Mouse (Mus musculus): Measurements from ENCODE around the gene Kat6b.
A peak's percentile ranks its signal among the peaks of the same experiment; 100 is the strongest.
"Not testable (repeated sequence)": the region's sequence is repeated elsewhere in the genome, so short reads cannot be mapped to it uniquely, and the experiment has no call there.

The Kat6b gene

DNA sequence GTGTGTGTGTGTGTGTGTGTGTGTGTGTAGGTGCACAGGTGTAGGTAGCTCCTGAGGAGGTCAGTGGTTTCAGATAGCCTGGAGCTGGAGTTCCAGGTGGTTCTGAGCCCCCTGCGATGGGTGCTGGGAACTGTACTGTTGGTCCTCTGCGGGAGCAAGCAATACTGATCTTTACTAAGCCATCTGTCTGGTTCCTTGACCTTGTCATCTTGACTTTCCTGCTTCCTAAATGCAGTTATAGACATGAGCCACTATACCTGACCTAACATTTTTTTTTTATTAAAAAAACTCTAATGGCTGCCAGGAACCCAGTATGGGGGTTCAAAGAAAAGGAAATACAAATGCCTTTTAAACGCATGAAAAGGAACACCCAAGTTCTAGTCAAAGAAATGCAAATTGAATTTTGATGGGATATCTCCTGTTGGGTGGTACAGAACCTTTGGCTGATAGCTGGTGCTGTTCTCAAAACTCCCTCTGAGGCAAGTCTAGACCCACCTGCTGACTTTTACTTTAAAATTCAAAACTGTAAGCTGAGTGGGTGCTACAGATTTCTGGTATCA, 4.8 kb downstream of the Kat6b start:
- DNase-seq = no peak

DNA sequence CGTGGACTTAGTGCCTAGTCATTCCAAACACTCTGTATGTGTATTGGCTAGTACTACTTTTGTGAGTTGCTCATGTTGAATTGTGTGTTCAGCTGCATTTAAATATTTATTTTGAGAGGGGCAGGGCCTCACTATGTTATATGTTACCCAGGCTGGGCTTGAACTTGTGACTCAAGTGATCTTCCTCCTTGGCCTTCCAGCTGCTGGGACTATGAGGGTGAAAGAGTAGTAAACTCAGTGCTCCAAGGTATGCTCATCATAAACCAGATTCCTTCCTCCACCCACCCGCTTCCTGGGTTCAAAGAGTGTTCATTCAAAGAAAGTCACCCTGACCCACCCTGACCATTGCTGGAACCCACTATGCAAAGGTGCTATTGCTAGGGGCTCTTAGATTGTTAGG, 5.9 kb downstream of the Kat6b start:
- not testable (repeated sequence) for DNase-seq

DNA sequence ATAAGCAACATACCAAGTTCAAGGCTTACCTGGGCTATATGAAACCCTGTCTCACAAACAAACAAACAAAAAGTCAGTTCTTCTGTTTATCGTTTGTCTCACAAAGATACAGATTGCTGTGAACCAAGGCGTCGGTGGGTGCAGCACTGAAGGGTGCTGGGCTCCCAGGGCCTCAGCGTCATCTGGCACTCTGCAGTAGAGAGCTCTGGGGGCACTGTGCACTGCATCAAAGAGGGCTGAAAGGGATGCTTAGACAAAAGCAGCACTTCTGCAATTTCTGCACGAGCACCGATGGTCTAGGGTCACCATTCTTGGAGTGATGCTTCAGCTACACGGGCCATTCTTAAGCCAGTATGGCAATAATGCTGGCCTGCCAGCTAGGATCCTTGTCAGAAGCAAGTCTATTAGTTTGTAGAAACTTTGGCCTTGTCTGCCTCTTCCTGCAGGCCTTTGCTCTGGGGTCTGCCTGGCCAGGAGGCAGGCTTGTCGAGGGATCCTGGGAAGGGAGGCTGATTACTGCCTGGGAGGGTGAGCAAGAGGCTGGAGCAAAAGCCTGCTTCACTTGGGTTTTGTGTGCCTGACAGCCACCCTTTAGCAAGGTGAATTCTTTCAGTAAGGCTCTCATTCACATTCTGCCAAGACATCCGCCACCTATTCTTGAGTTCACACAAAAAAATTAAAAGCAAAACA, 7.3 kb downstream of the Kat6b start:
- not testable (repeated sequence) for DNase-seq

DNA sequence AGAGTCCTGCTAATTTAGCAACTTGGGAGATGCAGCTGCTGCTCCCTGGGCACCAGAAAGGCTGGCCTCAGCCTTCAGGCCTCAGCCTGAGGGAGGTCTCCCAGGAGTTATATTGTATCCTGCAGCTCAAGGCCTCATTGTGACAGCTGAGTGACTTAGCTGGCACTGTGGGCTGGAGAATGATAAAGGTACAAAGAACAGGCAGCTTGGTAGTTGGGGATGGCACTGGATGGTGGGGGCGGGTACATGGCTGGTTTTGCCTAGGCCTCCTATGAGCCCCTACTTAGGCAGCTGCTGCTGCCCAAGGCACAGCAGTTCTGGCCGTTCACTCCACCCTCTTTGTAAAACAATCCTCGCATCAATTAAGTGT, 7.9 kb downstream of the Kat6b start:
- DNase-seq = no peak

DNA sequence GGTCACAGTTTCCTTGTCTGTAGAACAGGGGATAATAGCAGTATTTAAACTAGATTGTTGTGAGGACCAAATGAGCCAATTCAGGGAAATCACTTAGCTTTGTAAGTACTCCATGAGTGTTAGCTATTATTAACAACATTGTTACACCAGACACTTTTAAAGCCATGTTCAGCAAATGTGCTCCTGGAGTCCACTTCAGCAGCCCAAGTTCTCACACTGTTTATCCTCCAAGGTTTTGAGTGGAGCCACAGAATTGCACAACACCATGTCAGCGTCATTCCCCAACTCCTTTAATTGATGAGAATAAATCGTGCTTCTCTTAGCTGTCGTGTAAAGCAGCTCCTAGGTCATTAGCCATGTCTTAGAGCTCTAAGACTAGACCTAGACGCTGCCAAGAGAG, 8.9 kb downstream of the Kat6b start:
- DNase-seq = peak; percentile 41 to 47

DNA sequence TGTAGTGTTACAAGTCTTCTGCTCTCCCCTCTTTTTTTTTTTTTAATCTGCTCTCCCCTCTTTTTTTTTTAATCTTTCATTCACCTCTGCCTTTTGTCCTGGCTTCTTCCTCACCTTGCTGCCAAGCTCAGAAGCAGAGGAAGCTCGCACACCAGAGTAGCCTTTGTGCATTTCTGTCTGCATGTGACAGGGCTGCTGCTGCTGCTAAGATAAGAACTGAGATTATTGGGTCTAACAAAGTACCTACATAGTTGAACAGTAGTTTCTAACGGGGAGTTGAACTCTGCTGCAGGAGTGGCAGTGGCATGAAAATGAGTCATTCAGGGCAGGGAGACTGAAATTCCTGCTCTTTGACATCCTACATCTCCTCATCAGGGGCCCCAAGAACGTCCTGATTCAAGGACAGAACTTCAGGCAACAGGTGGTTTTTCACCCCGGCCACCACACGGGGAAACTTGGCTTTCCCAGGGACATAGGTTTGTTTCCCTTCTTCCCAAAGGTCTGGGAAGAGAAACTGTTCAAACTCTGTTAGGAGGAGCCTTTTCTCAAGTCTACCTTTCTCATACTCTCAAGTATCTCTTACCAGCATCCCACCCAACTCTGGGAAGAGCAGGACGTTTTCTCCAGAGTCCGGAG, 17.2 kb downstream of the Kat6b start:
- DNase-seq = no peak

DNA sequence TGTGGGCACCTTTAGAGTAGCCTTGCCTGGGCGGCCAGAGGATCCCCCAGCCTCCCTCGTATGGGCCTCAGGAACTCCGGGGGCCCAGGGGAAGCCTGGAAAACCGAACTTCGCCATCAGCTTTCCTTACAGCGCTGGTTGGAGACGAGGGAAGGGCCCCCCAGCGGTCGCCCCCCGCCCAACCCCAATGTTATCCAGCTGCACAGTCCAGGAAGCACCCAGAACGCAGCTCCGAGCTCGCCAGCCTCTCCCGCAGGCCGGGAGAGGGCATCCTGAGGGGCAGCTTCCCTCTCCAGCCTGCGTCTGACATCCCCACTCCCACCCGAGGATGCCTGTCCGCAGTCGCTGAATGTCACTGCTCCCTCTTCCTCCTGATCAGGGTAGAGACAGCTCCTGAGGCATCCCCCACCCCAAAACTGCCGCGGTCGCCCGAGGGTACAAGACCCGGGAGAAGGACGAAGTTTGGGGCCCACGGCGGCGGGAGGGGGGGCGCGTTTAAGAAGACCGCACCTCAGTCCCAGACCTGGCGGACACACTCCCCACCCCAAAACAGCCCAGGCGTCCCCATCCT, 17.9 kb downstream of the Kat6b start:
- peak; percentile 52 to 64 for DNase-seq

DNA sequence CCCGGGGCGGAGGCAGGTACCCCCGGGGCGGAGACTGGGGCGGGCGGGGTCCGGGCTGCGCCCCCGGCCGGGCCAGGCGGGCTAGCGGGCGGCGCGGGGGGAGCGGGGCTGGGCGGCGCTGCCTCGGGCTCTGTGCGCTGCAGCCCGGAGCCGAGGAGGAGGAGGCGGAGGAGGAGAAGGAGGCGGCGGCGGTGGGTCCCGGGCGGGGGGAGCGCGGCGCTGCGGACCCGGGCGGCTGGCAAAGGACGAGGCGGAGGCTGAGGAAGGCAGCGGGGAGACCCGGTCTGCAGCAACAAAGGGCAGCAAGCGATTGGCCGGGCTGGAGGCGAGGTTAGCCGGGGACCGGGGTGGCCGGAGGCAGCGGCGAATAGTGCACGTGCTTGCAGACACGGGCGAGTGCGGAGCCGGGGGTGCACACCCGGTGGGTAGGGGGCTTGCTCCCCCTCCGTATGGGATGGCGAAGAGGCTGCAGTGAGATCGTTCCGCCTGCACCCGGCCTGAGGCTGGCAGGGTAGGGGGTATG, 18.5 kb downstream of the Kat6b start:
- DNase-seq = peak; percentile 79 to 85

DNA sequence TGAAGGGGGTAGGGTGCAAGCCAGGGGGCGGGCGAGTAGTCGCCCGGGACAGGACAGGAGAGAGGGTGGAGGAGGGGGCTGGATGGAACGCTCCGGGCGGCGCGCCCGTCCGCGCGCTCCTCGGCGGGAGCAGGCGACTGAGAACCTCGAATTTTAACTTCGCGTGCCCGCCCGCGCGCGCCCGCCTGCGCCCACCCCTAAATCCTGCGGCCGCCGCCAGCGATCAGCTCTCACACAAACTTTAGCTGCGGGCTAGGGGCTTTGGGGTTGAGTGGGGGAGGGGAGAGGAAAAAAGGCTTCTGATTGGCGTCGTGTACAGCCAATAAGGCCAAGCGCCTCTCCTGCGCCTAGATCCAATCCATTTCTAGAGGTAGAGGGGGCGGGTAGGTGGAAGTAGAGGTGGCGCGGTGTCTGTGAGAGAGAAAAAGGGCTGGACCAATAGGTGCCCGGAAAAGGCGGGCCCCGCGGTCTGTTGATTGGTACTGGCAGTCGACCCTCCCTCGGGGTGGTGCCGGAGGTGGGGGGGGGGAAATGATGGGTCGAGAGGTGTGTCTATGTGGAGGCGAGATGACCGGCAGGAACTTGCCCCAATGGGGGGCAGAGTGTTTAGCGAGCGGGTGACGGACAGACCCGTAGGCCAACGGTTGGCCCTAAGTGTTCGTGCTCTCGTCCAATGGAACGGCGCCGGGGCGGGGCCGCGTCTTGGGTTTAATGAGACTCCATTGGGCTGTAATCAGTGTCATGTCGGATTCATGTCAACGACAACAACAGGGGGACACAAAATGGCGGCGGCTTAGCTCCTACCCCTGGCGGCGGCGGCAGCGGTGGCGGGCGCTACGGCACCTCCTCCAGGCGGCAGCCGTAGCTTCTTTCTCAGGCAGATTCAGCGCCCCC, 19.2 kb downstream of the Kat6b start:
- peak; percentile 100 for DNase-seq

DNA sequence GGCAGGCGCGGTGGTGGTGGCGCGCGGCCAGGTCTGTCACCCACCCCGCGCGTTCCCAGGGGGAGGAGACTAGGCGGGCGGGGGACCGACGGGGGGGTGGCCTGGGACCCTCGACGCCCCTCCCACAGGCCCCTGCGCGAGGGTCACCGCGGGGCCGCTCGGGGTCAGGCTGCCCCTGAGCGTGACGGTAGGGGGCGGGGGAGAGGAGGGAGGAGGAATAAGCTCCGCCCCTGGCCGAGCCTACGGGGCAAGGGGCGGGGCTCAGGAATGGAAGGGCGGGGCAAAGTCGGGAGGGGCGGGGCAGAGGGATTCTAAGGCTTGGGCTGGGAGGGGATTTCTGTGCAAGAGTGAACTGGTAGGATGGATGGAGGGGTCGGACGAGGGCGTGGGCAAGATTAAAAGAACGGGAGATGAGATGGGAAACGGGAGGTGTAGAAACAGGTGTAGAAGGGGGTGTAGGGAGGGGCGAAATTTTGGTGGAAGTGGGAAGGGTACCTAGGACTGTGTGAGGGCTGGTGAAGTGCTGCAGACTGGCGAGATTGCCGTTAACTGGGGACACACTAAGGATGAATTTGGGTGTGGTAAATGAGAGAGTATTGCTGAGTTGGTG, 19.9 kb downstream of the Kat6b start:
- DNase-seq = peak; percentile 92 to 93

DNA sequence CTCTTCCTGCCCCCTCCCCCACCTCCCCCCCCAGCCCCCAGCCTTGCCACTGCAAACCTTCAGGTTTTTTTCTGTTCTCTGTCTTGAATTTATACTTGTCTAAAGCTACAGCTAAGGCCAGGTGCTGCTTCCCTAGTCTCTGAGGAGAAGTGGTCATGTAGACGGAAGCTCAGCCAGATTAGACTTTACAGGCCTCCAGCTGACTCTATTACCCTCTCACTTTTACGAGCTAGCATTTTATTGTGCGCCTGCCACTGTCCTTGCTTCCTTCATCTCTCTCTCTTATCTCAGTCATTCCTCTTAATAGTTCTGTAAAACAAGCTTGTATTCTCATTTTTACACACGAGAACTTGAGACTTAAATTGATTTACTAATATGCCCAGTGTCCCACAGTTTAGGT, 23.8 kb downstream of the Kat6b start:
- no peak for DNase-seq

DNA sequence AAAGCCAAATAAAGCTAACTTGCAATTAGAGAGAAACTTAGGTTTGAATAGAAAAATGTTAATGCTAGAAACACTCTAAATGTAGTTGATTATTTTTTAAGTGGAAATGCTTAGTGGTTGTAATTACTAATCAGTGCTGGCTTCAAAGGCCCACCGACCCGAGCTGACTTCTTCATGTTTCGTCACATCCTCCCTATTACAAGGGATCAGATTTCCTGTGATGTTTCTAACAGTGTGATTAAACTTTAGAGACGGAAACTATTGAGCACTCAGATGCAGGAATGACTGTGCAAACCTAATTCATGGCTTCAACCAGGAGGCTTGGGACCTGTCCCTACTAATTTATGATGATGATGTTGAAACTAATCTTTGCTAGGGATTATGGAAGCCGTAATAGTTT, 25.8 kb downstream of the Kat6b start:
- no peak for DNase-seq

DNA sequence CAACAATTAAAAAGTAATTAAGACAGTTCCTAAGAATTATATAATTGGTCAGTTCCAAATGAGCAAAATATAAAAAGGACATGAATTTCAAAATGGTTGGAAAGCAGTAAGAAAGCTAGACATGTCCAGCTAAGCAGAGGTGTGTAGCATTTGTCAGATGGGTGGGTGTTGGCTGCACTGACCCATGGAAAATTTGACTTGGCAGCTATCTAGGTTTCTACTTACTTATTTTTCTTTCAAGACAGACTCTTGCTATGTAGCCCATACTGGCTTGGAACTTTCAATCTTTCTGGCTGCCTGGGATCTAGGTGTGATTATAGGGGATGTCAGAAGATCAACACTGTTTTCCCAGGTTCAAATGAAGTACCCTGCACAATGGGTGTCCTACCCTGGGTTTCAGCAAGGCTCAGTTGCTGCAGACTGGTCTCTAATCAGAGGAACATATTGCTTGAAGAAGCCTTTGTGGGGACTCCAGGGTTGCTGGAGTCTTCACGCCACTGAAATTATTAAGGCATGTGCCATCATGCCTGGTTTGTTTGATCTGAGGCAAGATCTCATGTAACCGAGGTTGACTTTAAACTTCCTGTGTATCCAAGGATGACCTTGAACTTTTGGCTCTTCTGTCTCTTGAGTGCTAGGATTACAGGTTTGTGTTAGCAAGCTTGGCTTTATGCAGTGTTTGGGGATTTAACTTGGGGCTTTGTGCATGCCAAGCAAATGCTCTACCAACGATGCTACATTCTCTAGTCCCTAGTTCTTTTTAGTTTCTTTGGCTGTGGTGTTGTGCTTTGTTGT, 28.1 kb downstream of the Kat6b start:
- DNase-seq = no peak

DNA sequence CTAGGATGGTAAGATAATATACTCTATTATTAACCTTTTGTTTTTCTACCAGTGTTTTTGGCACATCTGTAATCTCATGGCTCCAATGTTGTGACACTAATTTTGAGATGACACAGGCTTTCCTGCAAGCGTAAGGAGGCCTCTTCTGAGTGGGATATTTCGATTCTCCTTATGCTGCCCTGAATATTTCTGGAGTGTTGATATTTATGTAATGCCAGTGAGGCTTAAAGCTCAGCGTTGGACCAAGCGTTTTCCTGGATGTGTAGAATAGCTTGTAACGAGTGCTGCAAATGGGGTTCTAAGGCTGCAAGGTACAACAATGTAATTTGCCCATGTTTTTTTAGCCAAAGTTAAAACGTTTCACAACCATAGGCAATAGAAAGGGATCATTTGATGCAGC, 30.2 kb downstream of the Kat6b start:
- DNase-seq = no peak

DNA sequence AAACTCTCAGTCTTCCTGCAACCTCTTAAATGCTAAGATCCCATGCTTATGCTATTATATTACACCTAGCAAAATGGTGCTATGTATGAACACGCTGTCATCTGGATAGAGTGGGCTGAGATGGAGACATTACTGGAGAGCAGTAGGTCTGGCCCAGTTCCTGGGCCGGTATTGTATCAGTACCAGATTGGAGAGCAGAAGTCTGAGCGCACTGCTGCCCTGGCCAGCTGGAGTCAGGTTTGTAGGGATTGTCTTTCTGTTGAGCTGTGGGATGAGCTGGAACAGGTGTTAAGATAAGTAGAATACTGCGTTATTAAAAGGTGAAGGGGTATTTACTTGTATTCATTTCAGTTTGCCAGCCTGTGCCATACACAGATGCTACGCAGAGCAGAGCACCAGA, 34.3 kb downstream of the Kat6b start:
- DNase-seq = no peak

DNA sequence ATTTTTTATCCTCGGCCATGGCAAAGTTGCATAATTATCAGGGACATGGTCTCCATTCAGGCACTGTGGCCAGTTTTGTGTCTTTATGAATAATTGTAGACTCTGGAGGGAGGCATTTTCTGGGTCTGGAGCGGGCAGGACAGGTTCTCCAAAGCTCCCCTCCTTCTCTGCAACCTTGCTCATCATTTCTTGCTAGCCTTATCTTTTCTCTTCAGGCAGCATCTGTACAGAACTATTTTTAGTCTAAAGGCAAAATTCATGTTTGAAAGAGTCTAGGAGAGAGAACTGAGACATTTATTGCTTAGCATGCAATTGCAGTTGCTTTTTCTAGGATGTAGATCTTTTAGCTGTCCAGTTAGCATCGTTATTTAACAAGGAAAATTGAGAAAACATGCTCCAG, 38.1 kb downstream of the Kat6b start:
- no peak for DNase-seq

DNA sequence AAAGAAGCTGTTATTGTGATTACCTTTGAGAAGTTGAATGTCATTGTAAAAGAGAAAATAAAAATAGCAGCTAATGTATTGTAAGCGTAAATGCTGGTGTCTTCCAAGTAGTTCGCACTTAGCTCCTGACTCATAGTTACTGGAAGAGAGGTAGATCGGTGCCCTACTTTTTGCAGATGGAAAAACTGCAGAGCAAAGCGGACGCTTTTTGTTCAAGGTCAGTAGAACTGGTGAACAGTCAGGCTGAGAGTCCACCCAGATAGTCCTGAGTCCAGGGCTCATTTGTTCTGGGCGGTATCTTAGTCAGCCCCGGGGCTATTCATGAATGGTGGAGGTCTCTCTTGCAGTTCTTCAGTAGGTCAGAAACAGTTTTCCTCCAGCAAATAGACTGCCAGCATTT, 39.3 kb downstream of the Kat6b start:
- no peak for DNase-seq

DNA sequence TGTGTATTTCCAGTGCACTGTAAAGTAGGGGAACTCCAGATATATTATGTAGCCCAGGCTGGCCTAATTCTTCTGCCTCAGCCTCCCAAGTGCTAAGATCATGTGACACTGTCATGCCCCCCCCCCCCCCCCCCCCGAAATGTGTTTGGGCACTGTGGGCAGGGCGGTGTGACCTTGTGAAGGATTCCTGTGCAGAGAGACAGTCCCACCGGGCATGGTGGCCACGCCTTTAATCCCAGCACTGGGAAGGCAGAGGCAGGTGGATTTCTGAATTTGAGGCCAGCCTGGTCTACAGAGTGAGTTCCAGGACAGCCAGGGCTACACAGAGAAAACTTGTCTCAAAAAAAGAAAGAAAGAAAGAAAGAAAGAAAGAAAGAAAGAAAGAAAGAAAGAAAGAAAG, 40.3 kb downstream of the Kat6b start:
- DNase-seq = not testable (repeated sequence)

DNA sequence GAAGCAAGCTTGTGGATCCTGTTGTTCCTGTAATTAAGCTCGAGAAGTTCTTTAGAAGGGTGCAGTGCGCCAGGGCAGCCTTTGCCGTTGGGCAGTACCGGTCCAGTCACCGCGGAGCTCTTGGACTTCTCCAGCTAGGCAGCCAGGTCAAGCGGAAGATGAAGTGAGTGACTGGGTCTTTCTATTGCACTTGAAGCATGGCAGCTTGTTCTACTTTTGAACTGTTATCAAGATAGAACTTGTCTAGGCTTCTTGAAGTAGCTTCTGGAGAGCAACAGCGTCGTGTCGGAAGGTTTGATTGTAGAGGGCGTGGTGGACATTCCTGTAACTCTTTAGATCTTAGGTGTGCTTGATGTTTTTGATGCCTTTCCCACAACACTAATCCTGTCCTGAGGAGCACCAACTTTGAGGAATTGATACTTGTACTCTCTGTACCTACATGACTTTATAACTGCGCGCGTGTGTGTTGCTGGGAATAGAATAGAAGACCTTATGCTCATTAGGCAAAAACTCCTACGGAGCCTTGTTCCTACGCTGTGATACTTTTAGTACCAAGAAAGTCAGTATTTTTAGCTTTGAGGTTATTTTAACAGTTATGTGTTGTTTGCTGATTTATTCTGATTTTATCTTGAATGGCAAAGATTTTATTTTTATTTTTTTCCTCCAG, 41.2 kb downstream of the Kat6b start:
- peak; percentile 29 to 49 for DNase-seq

DNA sequence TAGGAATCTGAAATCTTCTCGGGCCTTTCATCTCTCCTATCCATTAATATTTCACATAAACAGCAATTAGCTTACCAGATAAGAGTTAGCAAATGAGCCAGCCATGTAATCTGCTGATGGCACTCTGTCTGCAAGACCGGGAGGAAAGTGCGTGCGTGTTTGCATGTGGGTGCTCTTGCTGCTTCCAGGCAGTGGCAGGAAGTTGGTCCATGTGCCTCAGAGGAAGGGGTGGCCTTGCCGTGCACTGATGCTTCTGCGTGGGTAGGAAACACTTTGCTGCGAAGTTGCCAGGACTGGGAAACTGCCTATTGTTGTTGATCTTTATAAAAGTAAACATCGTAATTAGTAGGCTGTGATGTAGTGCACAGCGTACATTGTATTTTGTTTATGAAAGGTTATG, 42.0 kb downstream of the Kat6b start:
- DNase-seq = peak; percentile 49 to 65

DNA sequence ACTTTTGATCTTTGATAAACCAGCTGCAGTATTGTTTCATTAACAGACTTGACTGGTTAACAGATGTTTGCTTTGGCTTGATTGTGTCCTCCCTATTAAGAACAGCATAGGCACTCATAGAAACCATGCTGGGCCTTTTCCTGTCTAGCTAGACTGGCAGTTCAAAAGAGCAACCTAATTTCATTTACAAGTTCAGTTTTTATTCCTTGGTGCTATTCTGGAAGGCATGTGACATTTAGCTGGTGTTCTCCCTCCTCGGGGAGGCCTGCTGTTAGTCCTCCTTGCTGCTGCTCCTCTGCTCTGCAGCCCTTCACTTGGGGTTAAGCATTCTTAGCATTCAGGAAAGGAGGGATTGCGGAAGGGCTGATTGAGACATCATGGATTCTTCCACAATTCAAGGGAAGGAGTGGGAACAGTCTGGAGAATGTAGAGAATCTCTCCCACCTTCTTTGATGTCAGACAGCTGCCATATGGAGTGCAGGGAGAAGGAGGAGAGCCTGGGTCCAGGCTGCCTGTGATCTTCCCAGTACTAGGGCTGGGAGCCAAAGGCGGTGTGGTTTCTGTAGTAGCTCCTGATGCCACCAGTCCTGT, 42.7 kb downstream of the Kat6b start:
- DNase-seq = peak; percentile 48 to 62

Data from lung, postnatal 4 days (tissue).